Mouse (Mus musculus): ENCODE results near the gene Stab2. TPM values are rescaled to one million over a fixed set of nuclear protein-coding genes. Genes with fewer than 3 reads are reported as not detected.

Stab2 gene
- polyA plus RNA-seq, 1 experiment from 2014 or later = 45.0 TPM

DNA sequence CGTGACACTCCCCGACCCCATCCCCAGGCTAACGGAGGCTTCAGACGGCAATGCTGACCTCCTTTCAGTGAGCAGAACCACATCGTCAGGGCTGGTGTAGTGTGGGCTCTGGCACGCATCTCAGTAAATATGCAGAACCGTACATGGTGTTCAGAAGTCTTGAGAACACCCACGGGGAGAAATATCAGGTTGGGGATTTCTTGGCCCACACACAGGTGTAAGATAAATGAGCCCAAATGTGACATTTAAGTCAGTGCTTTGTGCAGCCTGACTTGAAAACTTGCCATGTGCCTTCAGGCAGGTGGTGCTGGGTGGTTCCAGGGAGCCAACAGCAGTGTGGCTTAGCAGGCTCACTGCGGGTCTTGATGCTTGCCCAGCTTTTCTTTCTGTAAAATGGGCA is 197.8 kb downstream of the Stab2 start:
- Histone ChIP-seq H3K27me3 (ENCODE audit: insufficient read depth, low read length) (no peaks in the 10 kb centered on the region), H3K36me3 (replicated peaks; ENCODE audit: insufficient read depth, low read length) (peaks cover 7% of the 10 kb centered on the region), H3K4me1 (ENCODE audit: insufficient read depth) (no peaks in the 10 kb centered on the region), H3K4me2 (ENCODE audit: low read depth, low read length) (no peak overlapping the region), H3K27ac (ENCODE audit: low read depth) (no peak overlapping the region), H3K9ac (replicated peaks) (no peak overlapping the region), H3K9me3 (ENCODE audit: low read length) (no peaks in the 10 kb centered on the region), H3K4me3 (ENCODE audit: low read depth, low read length) (no peak overlapping the region)
- TF ChIP-seq CTCF (IDR thresholded peaks at IDR 0.05; ENCODE audit: low read depth) = no peak
- TF ChIP-seq EP300 (IDR thresholded peaks at IDR 0.05; ENCODE audit: low read depth) = no peak
- 78% methylated on average over 9 of the region's 9 CpGs for WGBS (ENCODE audit: insufficient replicate concordance)
- ATAC-seq = no peak
- no peak for DNase-seq

DNA sequence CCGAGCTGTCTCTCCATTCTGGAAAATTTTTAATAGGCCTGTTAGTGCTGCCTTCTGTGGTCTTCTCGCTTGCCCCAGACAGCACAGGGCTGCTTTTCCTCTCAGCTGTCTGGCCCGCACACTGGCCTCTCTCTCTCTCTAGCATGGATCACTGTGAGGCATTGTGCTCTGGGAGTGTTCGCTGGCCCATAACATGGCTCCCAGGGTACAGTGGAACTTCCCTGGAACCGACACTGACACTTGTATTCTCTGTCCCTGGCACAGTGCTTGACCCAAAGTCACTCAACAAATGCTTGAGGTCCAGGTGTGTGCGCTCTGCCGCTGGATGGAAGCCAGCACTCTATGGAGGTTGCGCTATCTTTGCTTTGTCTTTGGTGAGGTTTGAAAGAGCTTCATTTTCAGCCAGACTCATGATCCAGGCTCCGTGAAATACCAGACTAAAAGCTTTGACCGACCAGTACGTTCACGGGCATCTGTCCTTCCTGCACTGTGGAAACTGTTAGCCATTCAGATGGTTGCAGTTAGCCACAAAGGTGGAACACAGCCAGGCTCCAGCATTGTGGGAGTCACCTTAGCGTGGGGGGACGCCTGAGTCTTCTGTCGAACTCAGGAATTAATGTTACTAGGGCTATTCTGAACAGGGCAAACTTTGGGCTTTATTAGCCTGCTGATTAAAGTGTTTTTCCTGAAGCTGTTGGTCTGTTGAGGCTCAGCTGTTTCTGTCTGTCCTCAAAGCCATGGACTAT is 199.6 kb downstream of the Stab2 start:
- ATAC-seq = no peak
- H3K36me3 ChIP-seq (replicated peaks; ENCODE audit: insufficient read depth, low read length) = peaks cover 6% of the 10 kb centered on the region
- no peak overlapping the region for H3K4me2 ChIP-seq (ENCODE audit: low read depth, low read length)
- H3K27me3 ChIP-seq (ENCODE audit: insufficient read depth, low read length) = no peaks in the 10 kb centered on the region
- H3K9ac ChIP-seq (replicated peaks) = no peak overlapping the region
- no peaks in the 10 kb centered on the region for H3K9me3 ChIP-seq (ENCODE audit: low read length)
- H3K4me1 ChIP-seq (ENCODE audit: insufficient read depth) = no peaks in the 10 kb centered on the region
- DNase-seq = no peak
- TF ChIP-seq CTCF (IDR thresholded peaks at IDR 0.05; ENCODE audit: low read depth) = no peak
- WGBS (ENCODE audit: insufficient replicate concordance) = 82% methylated on average over 15 of the region's 15 CpGs
- H3K4me3 ChIP-seq (ENCODE audit: low read depth, low read length) = no peak overlapping the region
- no peak overlapping the region for H3K27ac ChIP-seq (ENCODE audit: low read depth)

DNA sequence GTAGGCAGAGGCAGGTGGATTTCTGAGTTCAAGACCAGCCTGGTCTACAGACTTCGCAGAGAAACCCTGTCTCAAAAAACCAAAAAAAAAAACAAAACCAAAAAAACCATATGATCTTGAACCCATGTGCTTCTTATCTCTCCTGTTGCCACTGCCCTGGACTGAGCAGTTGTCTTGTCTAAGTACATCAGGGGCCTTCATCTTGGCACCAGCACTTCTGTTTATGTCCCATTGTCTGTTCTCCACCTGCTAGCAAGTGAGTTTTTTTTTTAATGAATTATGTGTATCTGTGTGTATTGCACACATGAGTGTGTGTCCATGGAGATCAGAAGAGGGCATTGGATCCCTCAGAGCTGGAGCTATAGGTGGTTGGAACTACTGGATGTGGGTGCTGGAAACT is 200.5 kb downstream of the Stab2 start:
- H3K4me2 ChIP-seq (ENCODE audit: low read depth, low read length) = no peak overlapping the region
- TF ChIP-seq EP300 (IDR thresholded peaks at IDR 0.05; ENCODE audit: low read depth) (no peak), CTCF (IDR thresholded peaks at IDR 0.05; ENCODE audit: low read depth) (no peak)
- no peak overlapping the region for H3K9ac ChIP-seq (replicated peaks)
- H3K4me3 ChIP-seq (ENCODE audit: low read depth, low read length) = no peak overlapping the region
- WGBS (ENCODE audit: insufficient replicate concordance) = 81% methylated on average over 1 of the region's 1 CpGs
- no peak overlapping the region for H3K27ac ChIP-seq (ENCODE audit: low read depth)
- ATAC-seq (no peak), DNase-seq (no peak)
- H3K4me1 ChIP-seq (ENCODE audit: insufficient read depth) = no peaks in the 10 kb centered on the region
- no peaks in the 10 kb centered on the region for H3K27me3 ChIP-seq (ENCODE audit: insufficient read depth, low read length)
- H3K9me3 ChIP-seq (ENCODE audit: low read length) = no peaks in the 10 kb centered on the region
- H3K36me3 ChIP-seq (replicated peaks; ENCODE audit: insufficient read depth, low read length) = peaks cover 6% of the 10 kb centered on the region

DNA sequence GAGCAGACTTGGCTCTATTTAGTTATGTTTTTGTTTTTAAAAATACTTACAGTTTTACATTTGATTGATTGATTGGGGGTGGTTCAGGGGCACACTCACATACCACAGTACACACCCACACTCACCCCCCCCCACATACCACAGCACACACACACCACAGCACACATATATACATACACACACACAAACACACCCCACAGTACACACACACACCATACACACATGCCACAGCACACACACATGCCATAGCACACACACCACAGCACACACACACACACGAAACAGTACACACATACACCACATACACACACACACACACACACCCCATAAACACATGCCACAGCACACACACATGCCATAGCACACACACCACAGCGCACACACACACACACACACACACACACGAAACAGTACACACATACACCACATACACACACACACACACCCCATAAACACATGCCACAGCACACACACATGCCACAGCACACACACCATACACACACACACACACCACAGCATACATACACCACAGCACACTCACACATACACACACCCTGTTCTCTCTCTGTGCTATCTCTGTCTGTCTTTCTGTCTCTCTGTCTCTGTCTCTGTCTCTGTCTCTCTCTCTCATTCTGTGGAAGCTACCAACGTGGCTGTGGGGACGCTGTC is 211.6 kb downstream of the Stab2 start:
- Histone ChIP-seq H3K4me2 (ENCODE audit: low read depth, low read length) (no peak overlapping the region), H3K9ac (replicated peaks) (no peak overlapping the region), H3K27ac (ENCODE audit: low read depth) (no peak overlapping the region), H3K4me3 (ENCODE audit: low read depth, low read length) (no peak overlapping the region), H3K27me3 (ENCODE audit: insufficient read depth, low read length) (no peaks in the 10 kb centered on the region), H3K36me3 (replicated peaks; ENCODE audit: insufficient read depth, low read length) (no peaks in the 10 kb centered on the region), H3K9me3 (ENCODE audit: low read length) (no peaks in the 10 kb centered on the region), H3K4me1 (ENCODE audit: insufficient read depth) (no peaks in the 10 kb centered on the region)
- TF ChIP-seq EP300 (IDR thresholded peaks at IDR 0.05; ENCODE audit: low read depth) = no peak
- DNase-seq = no peak
- WGBS (ENCODE audit: insufficient replicate concordance) = 83% methylated on average over 5 of the region's 5 CpGs
- ATAC-seq = no peak

DNA sequence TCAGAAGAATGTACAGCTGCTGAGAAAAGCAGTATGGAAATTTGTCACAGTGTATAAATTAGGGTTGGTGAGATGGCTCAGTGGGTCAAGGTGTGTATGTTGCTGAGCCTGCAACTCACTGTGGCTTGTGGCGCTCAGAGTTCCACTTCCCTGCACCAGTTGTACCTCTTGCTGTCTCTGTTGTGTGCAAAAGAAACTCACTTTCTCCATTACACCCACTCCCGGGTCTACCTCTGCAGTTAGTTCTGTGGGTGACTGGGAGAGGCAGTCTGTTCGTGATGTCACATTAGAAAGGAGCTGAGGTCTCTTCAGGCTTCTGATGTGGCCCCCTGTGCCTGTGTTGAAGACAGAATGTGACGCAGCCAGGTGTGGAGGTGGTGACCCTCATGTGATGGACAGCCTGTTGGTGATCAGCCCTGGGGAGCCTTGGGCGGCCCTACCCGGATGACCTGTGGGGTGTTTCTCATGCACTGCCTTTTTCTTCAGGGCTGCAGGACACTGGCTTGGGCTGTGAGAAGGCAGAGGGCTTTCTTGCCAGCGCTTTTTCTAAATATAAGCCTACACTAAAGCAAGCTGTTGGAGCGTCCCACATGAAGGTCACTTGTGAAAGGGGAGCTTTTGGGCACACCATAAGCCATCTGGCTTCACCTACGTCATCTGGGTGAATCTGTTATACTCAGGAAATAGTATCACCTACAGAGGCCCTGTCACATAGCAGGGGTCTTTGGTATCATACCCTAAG is 212.9 kb downstream of the Stab2 start:
- ATAC-seq (no peak), DNase-seq (no peak)
- 86% methylated on average over 9 of the region's 9 CpGs for WGBS (ENCODE audit: insufficient replicate concordance)
- Histone ChIP-seq H3K9ac (replicated peaks) (no peak overlapping the region), H3K36me3 (replicated peaks; ENCODE audit: insufficient read depth, low read length) (no peaks in the 10 kb centered on the region), H3K9me3 (ENCODE audit: low read length) (no peaks in the 10 kb centered on the region), H3K27me3 (ENCODE audit: insufficient read depth, low read length) (no peaks in the 10 kb centered on the region), H3K4me1 (ENCODE audit: insufficient read depth) (no peaks in the 10 kb centered on the region), H3K4me2 (ENCODE audit: low read depth, low read length) (no peak overlapping the region), H3K27ac (ENCODE audit: low read depth) (no peak overlapping the region), H3K4me3 (ENCODE audit: low read depth, low read length) (no peak overlapping the region)
- TF ChIP-seq CTCF (IDR thresholded peaks at IDR 0.05; ENCODE audit: low read depth) (no peak), EP300 (IDR thresholded peaks at IDR 0.05; ENCODE audit: low read depth) (no peak)

DNA sequence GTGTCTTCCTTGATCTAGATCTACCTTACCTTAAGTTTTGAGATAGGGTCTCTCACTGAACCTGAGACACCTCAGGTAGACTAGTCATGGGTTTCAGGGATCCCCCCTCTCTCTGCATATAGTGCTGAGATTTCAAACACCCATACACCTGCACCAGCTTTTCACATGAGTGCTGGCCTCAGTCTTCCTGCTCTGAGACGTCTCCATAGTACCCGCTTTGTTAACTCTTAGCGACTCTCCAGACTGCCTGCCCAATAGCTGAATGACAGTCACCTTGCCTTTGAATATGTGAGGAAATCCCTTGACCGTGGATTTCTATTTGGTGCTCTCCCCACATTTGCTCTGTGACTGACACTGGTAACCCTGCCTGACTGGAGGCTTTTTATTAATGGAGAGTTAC is 213.6 kb downstream of the Stab2 start:
- Histone ChIP-seq H3K4me3 (ENCODE audit: low read depth, low read length) (no peak overlapping the region), H3K36me3 (replicated peaks; ENCODE audit: insufficient read depth, low read length) (no peaks in the 10 kb centered on the region), H3K4me2 (ENCODE audit: low read depth, low read length) (no peak overlapping the region), H3K9me3 (ENCODE audit: low read length) (no peaks in the 10 kb centered on the region), H3K27me3 (ENCODE audit: insufficient read depth, low read length) (no peaks in the 10 kb centered on the region), H3K9ac (replicated peaks) (no peak overlapping the region), H3K4me1 (ENCODE audit: insufficient read depth) (no peaks in the 10 kb centered on the region), H3K27ac (ENCODE audit: low read depth) (no peak overlapping the region)
- no peak for ATAC-seq
- WGBS (ENCODE audit: insufficient replicate concordance) = 84% methylated on average over 4 of the region's 4 CpGs
- no peak for DNase-seq
- TF ChIP-seq EP300 (IDR thresholded peaks at IDR 0.05; ENCODE audit: low read depth) (no peak), CTCF (IDR thresholded peaks at IDR 0.05; ENCODE audit: low read depth) (no peak)
